Mouse (Mus musculus): ENCODE measurements around the gene Rab15. TPM values are rescaled to one million over a fixed set of nuclear protein-coding genes. Genes with fewer than 3 reads are reported as not detected.

The Rab15 gene
- polyA plus RNA-seq, 1 experiment from 2014 or later, result 0.08 TPM

- DNase-seq, result no peak
- 84% methylated on average over 10 of the region's 10 CpGs for WGBS (ENCODE audit: insufficient replicate concordance)
Measured at GRCm38 (mm10) chr12:76857087-76857486, 34.4 kb upstream of the Rab15 start.

DNA sequence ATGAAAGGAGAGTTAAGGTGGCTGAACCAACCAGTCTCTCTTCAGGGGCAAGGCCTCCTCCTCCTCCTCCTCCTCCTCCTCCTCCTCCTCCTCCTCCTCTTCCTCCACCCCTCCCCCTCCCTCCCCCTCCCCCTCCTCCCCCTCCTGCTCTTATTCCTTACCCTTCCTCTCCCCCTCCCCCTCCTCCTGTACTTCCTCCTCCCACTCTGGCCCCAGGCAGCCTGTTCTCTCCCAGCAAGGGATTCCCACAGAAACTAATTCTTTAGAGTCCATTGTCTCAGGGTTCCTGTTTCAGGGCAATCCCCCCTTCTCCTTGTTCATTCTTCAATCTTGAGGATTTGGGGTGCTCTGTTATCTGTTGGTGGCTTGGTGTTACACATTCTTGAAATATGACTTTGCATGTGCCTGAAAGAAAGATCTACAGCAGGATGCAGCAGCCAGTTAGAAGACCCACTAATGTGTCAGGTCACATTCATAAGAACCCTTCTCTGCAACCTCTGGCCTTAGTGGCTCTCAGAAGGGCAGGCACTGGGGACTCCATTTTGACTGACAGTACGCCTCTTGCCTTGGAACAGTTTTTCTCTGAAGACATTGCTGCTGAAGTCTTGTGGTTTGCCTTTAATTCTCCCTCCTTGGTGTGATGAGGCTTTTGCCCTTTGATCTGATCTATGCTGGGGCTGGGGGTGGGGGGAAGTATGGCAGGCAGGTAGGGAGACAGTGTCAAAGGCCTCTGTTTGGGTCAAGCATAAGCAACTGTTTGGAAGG, 30.9 kb upstream of the Rab15 start:
- 83% methylated on average over 1 of the region's 1 CpGs for WGBS (ENCODE audit: insufficient replicate concordance)
- no peak overlapping the region for H3K9ac ChIP-seq (replicated peaks)
- ATAC-seq (no peak), DNase-seq (no peak)
- no peak overlapping the region for H3K4me3 ChIP-seq (ENCODE audit: low read depth, low read length)
- 0 out of 2 replicates have a peak, but pooled peaks cover 3% of the 10 kb centered on the region for H3K9me3 ChIP-seq (ENCODE audit: low read length)
- TF ChIP-seq EP300 (IDR thresholded peaks at IDR 0.05; ENCODE audit: low read depth), result no peak
- TF ChIP-seq CTCF (IDR thresholded peaks at IDR 0.05; ENCODE audit: low read depth), result no peak
- no peak overlapping the region for H3K4me2 ChIP-seq (ENCODE audit: low read depth, low read length)
- H3K27me3 ChIP-seq (ENCODE audit: insufficient read depth, low read length), result no peaks in the 10 kb centered on the region
- H3K4me1 ChIP-seq (ENCODE audit: insufficient read depth), result peaks cover 4% of the 10 kb centered on the region; the same call in 1 of the 2 replicates
- H3K27ac ChIP-seq (ENCODE audit: low read depth), result no peak overlapping the region
- H3K36me3 ChIP-seq (replicated peaks; ENCODE audit: insufficient read depth, low read length), result no peaks in the 10 kb centered on the region

More at GRCm38 (mm10) chr12:76857087-76857486, 34.4 kb upstream of the Rab15 start:
- no peak for ATAC-seq
- Histone ChIP-seq H3K4me3 (ENCODE audit: low read depth, low read length) (no peak overlapping the region), H3K36me3 (replicated peaks; ENCODE audit: insufficient read depth, low read length) (no peaks in the 10 kb centered on the region), H3K4me2 (ENCODE audit: low read depth, low read length) (no peak overlapping the region), H3K27me3 (ENCODE audit: insufficient read depth, low read length) (no peaks in the 10 kb centered on the region), H3K9ac (replicated peaks) (no peak overlapping the region), H3K4me1 (ENCODE audit: insufficient read depth) (peaks cover 4% of the 10 kb centered on the region; the same call in 1 of the 2 replicates), H3K9me3 (ENCODE audit: low read length) (0 out of 2 replicates have a peak, but pooled peaks cover 3% of the 10 kb centered on the region), H3K27ac (ENCODE audit: low read depth) (no peak overlapping the region)
- TF ChIP-seq EP300 (IDR thresholded peaks at IDR 0.05; ENCODE audit: low read depth) (no peak), CTCF (IDR thresholded peaks at IDR 0.05; ENCODE audit: low read depth) (no peak)

GRCm38 (mm10) chr12:76852419-76852818, 29.7 kb upstream of the Rab15 start:
- Histone ChIP-seq H3K27ac (ENCODE audit: low read depth) (no peak overlapping the region), H3K36me3 (replicated peaks; ENCODE audit: insufficient read depth, low read length) (no peaks in the 10 kb centered on the region), H3K4me3 (ENCODE audit: low read depth, low read length) (no peak overlapping the region), H3K27me3 (ENCODE audit: insufficient read depth, low read length) (no peaks in the 10 kb centered on the region), H3K4me2 (ENCODE audit: low read depth, low read length) (no peak overlapping the region), H3K4me1 (ENCODE audit: insufficient read depth) (peaks cover 4% of the 10 kb centered on the region; the same call in 1 of the 2 replicates), H3K9me3 (ENCODE audit: low read length) (no peaks in the 10 kb centered on the region), H3K9ac (replicated peaks) (no peak overlapping the region)
- ATAC-seq, result no peak
- WGBS (ENCODE audit: insufficient replicate concordance), result 71% methylated on average over 2 of the region's 2 CpGs
- TF ChIP-seq EP300 (IDR thresholded peaks at IDR 0.05; ENCODE audit: low read depth) (no peak), CTCF (IDR thresholded peaks at IDR 0.05; ENCODE audit: low read depth) (no peak)
- no peak for DNase-seq

- no peak for TF ChIP-seq EP300 (IDR thresholded peaks at IDR 0.05; ENCODE audit: low read depth)
- no peak for TF ChIP-seq CTCF (IDR thresholded peaks at IDR 0.05; ENCODE audit: low read depth)
Measured at GRCm38 (mm10) chr12:76844346-76845061, 21.8 kb upstream of the Rab15 start.

DNA sequence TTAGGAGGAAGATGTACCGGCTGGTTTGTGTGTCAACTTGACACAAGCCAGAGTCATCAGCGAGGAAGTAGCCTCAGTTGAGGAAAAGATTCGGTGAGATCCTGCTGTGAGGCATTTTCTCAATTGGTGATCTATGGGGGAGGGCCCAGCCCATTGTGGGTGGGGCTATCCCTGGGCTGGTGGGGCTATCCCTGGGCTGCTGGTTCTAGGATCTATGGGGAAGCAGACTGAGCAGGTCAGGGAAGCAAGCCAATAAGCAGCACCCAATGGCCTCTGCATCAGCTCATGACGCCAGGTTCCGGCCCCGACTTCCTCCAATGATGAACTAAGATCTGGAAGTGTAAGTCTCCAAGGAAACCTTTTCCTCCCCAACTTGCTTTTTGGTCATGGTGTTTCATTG, 17.4 kb upstream of the Rab15 start:
- Histone ChIP-seq H3K27me3 (ENCODE audit: insufficient read depth, low read length) (no peaks in the 10 kb centered on the region), H3K4me2 (ENCODE audit: low read depth, low read length) (no peak overlapping the region), H3K4me1 (ENCODE audit: insufficient read depth) (no peaks in the 10 kb centered on the region), H3K4me3 (ENCODE audit: low read depth, low read length) (no peak overlapping the region), H3K9me3 (ENCODE audit: low read length) (no peaks in the 10 kb centered on the region), H3K27ac (ENCODE audit: low read depth) (no peak overlapping the region), H3K36me3 (replicated peaks; ENCODE audit: insufficient read depth, low read length) (no peaks in the 10 kb centered on the region), H3K9ac (replicated peaks) (no peak overlapping the region)
- DNase-seq (no peak), ATAC-seq (no peak)
- TF ChIP-seq EP300 (IDR thresholded peaks at IDR 0.05; ENCODE audit: low read depth) (no peak), CTCF (IDR thresholded peaks at IDR 0.05; ENCODE audit: low read depth) (no peak)
- WGBS (ENCODE audit: insufficient replicate concordance), result 86% methylated on average over 6 of the region's 6 CpGs

More at GRCm38 (mm10) chr12:76844346-76845061, 21.8 kb upstream of the Rab15 start:
- no peak for DNase-seq
- WGBS (ENCODE audit: insufficient replicate concordance), result 88% methylated on average over 15 of the region's 15 CpGs
- ATAC-seq, result no peak
- Histone ChIP-seq H3K9ac (replicated peaks) (no peak overlapping the region), H3K9me3 (ENCODE audit: low read length) (no peaks in the 10 kb centered on the region), H3K4me2 (ENCODE audit: low read depth, low read length) (no peak overlapping the region), H3K36me3 (replicated peaks; ENCODE audit: insufficient read depth, low read length) (no peaks in the 10 kb centered on the region), H3K27ac (ENCODE audit: low read depth) (no peak overlapping the region), H3K27me3 (ENCODE audit: insufficient read depth, low read length) (no peaks in the 10 kb centered on the region), H3K4me3 (ENCODE audit: low read depth, low read length) (no peak overlapping the region), H3K4me1 (ENCODE audit: insufficient read depth) (no peaks in the 10 kb centered on the region)

DNA sequence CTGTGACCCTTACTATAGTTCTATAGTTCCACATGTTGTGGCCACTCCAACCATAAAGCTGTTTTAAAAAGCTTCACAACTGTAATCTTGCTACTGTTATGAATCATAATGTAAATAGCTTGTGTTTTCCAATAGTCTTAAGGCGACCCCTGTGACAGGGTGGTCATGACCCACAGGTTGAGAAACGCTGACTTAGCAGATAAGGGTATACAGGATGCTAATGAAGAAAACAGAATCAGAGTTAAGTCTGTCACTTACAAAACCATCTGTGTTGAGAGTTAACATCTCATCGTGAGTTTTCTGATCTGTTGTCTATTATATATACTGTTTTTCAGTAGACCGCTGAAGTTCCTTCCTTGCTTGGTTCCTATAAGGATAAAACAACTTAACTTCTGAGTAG, 16.6 kb upstream of the Rab15 start:
- Histone ChIP-seq H3K27ac (ENCODE audit: low read depth) (no peak overlapping the region), H3K4me2 (ENCODE audit: low read depth, low read length) (no peak overlapping the region), H3K4me3 (ENCODE audit: low read depth, low read length) (no peak overlapping the region), H3K4me1 (ENCODE audit: insufficient read depth) (no peaks in the 10 kb centered on the region), H3K36me3 (replicated peaks; ENCODE audit: insufficient read depth, low read length) (no peaks in the 10 kb centered on the region), H3K27me3 (ENCODE audit: insufficient read depth, low read length) (no peaks in the 10 kb centered on the region), H3K9me3 (ENCODE audit: low read length) (no peaks in the 10 kb centered on the region), H3K9ac (replicated peaks) (no peak overlapping the region)
- DNase-seq (no peak), ATAC-seq (no peak)
- WGBS (ENCODE audit: insufficient replicate concordance), result 82% methylated on average over 4 of the region's 4 CpGs
- no peak for TF ChIP-seq CTCF (IDR thresholded peaks at IDR 0.05; ENCODE audit: low read depth)
- no peak for TF ChIP-seq EP300 (IDR thresholded peaks at IDR 0.05; ENCODE audit: low read depth)

All from liver, postnatal 0 days (tissue).